Mouse (Mus musculus) urinary bladder, postnatal 25 days (tissue): ENCODE results near the gene Tox3.

Experiments used
- DNase-seq: peaks from one replicate; pipeline ENCODE4 v3.0.0; 2022; ENCODE audit warnings: low spot score

Tox3 gene

GRCm38 (mm10) chr8:90348178-90348925, at the start of gene Tox3:
Gene Tox3 (minus strand): TSS chr8:90348343.
- peak; percentile 21 for DNase-seq

GRCm38 (mm10) chr8:90392643-90393042, 44.5 kb upstream of the Tox3 start:
- DNase-seq, result no peak

GRCm38 (mm10) chr8:90391483-90392074, 43.4 kb upstream of the Tox3 start:
- no peak for DNase-seq

- DNase-seq, result no peak
Observed at GRCm38 (mm10) chr8:90390827-90391226, 42.7 kb upstream of the Tox3 start.

- DNase-seq, result no peak
Observed at GRCm38 (mm10) chr8:90379064-90379463, 30.9 kb upstream of the Tox3 start.

- no peak for DNase-seq
Observed at GRCm38 (mm10) chr8:90378036-90378435, 29.9 kb upstream of the Tox3 start.

GRCm38 (mm10) chr8:90371611-90372222, 23.6 kb upstream of the Tox3 start:
- no peak for DNase-seq

- no peak for DNase-seq
Observed at GRCm38 (mm10) chr8:90369876-90370275, 21.7 kb upstream of the Tox3 start.

GRCm38 (mm10) chr8:90356729-90357128, 8.6 kb upstream of the Tox3 start:
- no peak for DNase-seq

- DNase-seq, result no peak
Observed at GRCm38 (mm10) chr8:90354782-90355181, 6.6 kb upstream of the Tox3 start.

- no peak for DNase-seq
Observed at GRCm38 (mm10) chr8:90353960-90354540, 5.9 kb upstream of the Tox3 start.

GRCm38 (mm10) chr8:90353499-90353898, 5.4 kb upstream of the Tox3 start:
- DNase-seq, result no peak

- DNase-seq, result no peak
Observed at GRCm38 (mm10) chr8:90352991-90353390, 4.8 kb upstream of the Tox3 start.

- no peak for DNase-seq
Observed at GRCm38 (mm10) chr8:90349709-90350562, 1.8 kb upstream of the Tox3 start.

- no peak for DNase-seq
Observed at GRCm38 (mm10) chr8:90348926-90349683, 962 bp upstream of the Tox3 start.

GRCm38 (mm10) chr8:90347581-90348177, 464 bp downstream of the Tox3 start:
- DNase-seq, result no peak

GRCm38 (mm10) chr8:90346880-90347535, 1.1 kb downstream of the Tox3 start:
- DNase-seq, result no peak

GRCm38 (mm10) chr8:90346138-90346879, 1.8 kb downstream of the Tox3 start:
- no peak for DNase-seq
